Mouse (Mus musculus): ENCODE data around the gene Rbp7. TPM values are rescaled to one million over a fixed set of nuclear protein-coding genes. Genes with fewer than 3 reads are reported as not detected.

Gene Rbp7
- total and polyA plus RNA-seq, 2 experiments: not detected

- Histone ChIP-seq H3K36me3 (ENCODE audit: control insufficient read depth, insufficient read depth, low read length) (no peaks in the 10 kb centered on the region), H3K9ac (ENCODE audit: low read depth, low read length) (no peak overlapping the region), H3K27me3 (ENCODE audit: control insufficient read depth, insufficient read depth, low read length) (no peaks in the 10 kb centered on the region), H3K79me2 (ENCODE audit: control insufficient read depth, insufficient read depth, low read length) (peaks cover 38% of the 10 kb centered on the region), H3K4me1 (ENCODE audit: control insufficient read depth, insufficient read depth, low read length) (peaks cover 27% of the 10 kb centered on the region), H3K4me3 (ENCODE audit: insufficient read depth, low read depth, low read length) (no peak overlapping the region), H3K27ac (replicated peaks; ENCODE audit: insufficient read depth, low read depth, low read length) (no peak overlapping the region)
- TF ChIP-seq CTCF (IDR thresholded peaks at IDR 0.05; ENCODE audit: low read depth, low read length): no peak
- no peak for TF ChIP-seq POLR2A (IDR thresholded peaks at IDR 0.05; ENCODE audit: extremely low read depth, insufficient read depth, low read length)
- 97% methylated on average over 3 of the region's 3 CpGs for WGBS
- DNase-seq (ENCODE audit: extremely low read depth, low read depth, low spot score): no peak
These were observed 40.5 kb downstream of the Rbp7 start for GRCm38 (mm10) chr4:149414259-149414658.

GRCm38 (mm10) chr4:149409759-149410158 lies 45.0 kb downstream of the Rbp7 start:
- H3K4me3 ChIP-seq (ENCODE audit: insufficient read depth, low read depth, low read length): no peak overlapping the region
- 92% methylated on average over 4 of the region's 4 CpGs for WGBS
- no peaks in the 10 kb centered on the region for H3K36me3 ChIP-seq (ENCODE audit: control insufficient read depth, insufficient read depth, low read length)
- no peak overlapping the region for H3K27ac ChIP-seq (replicated peaks; ENCODE audit: insufficient read depth, low read depth, low read length)
- H3K4me1 ChIP-seq (ENCODE audit: control insufficient read depth, insufficient read depth, low read length): peaks cover 7% of the 10 kb centered on the region
- no peaks in the 10 kb centered on the region for H3K27me3 ChIP-seq (ENCODE audit: control insufficient read depth, insufficient read depth, low read length)
- H3K79me2 ChIP-seq (ENCODE audit: control insufficient read depth, insufficient read depth, low read length): peaks cover 35% of the 10 kb centered on the region
- no peak overlapping the region for H3K9ac ChIP-seq (ENCODE audit: low read depth, low read length)
- no peak for DNase-seq (ENCODE audit: extremely low read depth, low read depth, low spot score)
- TF ChIP-seq POLR2A (IDR thresholded peaks at IDR 0.05; ENCODE audit: extremely low read depth, insufficient read depth, low read length) (no peak), CTCF (IDR thresholded peaks at IDR 0.05; ENCODE audit: low read depth, low read length) (no peak)

GRCm38 (mm10) chr4:149408331-149408730 lies 46.4 kb downstream of the Rbp7 start:
- Histone ChIP-seq H3K9ac (ENCODE audit: low read depth, low read length) (no peak overlapping the region), H3K4me3 (ENCODE audit: insufficient read depth, low read depth, low read length) (no peak overlapping the region), H3K4me1 (ENCODE audit: control insufficient read depth, insufficient read depth, low read length) (peaks cover 16% of the 10 kb centered on the region), H3K27ac (replicated peaks; ENCODE audit: insufficient read depth, low read depth, low read length) (no peak overlapping the region), H3K36me3 (ENCODE audit: control insufficient read depth, insufficient read depth, low read length) (no peaks in the 10 kb centered on the region), H3K27me3 (ENCODE audit: control insufficient read depth, insufficient read depth, low read length) (no peaks in the 10 kb centered on the region), H3K79me2 (ENCODE audit: control insufficient read depth, insufficient read depth, low read length) (peaks cover 39% of the 10 kb centered on the region)
- no peak for DNase-seq (ENCODE audit: extremely low read depth, low read depth, low spot score)
- 81% methylated on average over 6 of the region's 6 CpGs for WGBS
- TF ChIP-seq CTCF (IDR thresholded peaks at IDR 0.05; ENCODE audit: low read depth, low read length) (no peak), POLR2A (IDR thresholded peaks at IDR 0.05; ENCODE audit: extremely low read depth, insufficient read depth, low read length) (no peak)

- Histone ChIP-seq H3K27me3 (ENCODE audit: control insufficient read depth, insufficient read depth, low read length) (no peaks in the 10 kb centered on the region), H3K36me3 (ENCODE audit: control insufficient read depth, insufficient read depth, low read length) (no peaks in the 10 kb centered on the region), H3K4me3 (ENCODE audit: insufficient read depth, low read depth, low read length) (no peak overlapping the region), H3K9ac (ENCODE audit: low read depth, low read length) (no peak overlapping the region), H3K4me1 (ENCODE audit: control insufficient read depth, insufficient read depth, low read length) (peaks cover 17% of the 10 kb centered on the region), H3K79me2 (ENCODE audit: control insufficient read depth, insufficient read depth, low read length) (peaks cover 42% of the 10 kb centered on the region), H3K27ac (replicated peaks; ENCODE audit: insufficient read depth, low read depth, low read length) (peak overlapping the region; percentile 51; the same call in 1 of the 2 replicates)
- DNase-seq (ENCODE audit: extremely low read depth, low read depth, low spot score): peak; percentile 88
- TF ChIP-seq CTCF (IDR thresholded peaks at IDR 0.05; ENCODE audit: low read depth, low read length) (no peak), POLR2A (IDR thresholded peaks at IDR 0.05; ENCODE audit: extremely low read depth, insufficient read depth, low read length) (no peak)
- WGBS: 32% methylated on average over 5 of the region's 5 CpGs
These were observed 47.3 kb downstream of the Rbp7 start for GRCm38 (mm10) chr4:149407461-149407860.

GRCm38 (mm10) chr4:149405713-149406443 lies 48.9 kb downstream of the Rbp7 start:
- Histone ChIP-seq H3K27ac (replicated peaks; ENCODE audit: insufficient read depth, low read depth, low read length) (no peak overlapping the region), H3K36me3 (ENCODE audit: control insufficient read depth, insufficient read depth, low read length) (no peaks in the 10 kb centered on the region), H3K4me3 (ENCODE audit: insufficient read depth, low read depth, low read length) (no peak overlapping the region), H3K4me1 (ENCODE audit: control insufficient read depth, insufficient read depth, low read length) (peaks cover 17% of the 10 kb centered on the region), H3K79me2 (ENCODE audit: control insufficient read depth, insufficient read depth, low read length) (peaks cover 50% of the 10 kb centered on the region), H3K9ac (ENCODE audit: low read depth, low read length) (no peak overlapping the region), H3K27me3 (ENCODE audit: control insufficient read depth, insufficient read depth, low read length) (no peaks in the 10 kb centered on the region)
- TF ChIP-seq CTCF (IDR thresholded peaks at IDR 0.05; ENCODE audit: low read depth, low read length): no peak
- TF ChIP-seq POLR2A (IDR thresholded peaks at IDR 0.05; ENCODE audit: extremely low read depth, insufficient read depth, low read length): no peak
- no peak for DNase-seq (ENCODE audit: extremely low read depth, low read depth, low spot score)
- WGBS: 93% methylated on average over 16 of the region's 16 CpGs

Measured in liver, adult 2 months (tissue).